Mouse (Mus musculus): ENCODE measurements around the gene Fbxl4. TPM values are rescaled to one million over a fixed set of nuclear protein-coding genes. Genes with fewer than 3 reads are reported as not detected.
"Not testable (repeated sequence)": the region's sequence is repeated elsewhere in the genome, so short reads cannot be mapped to it uniquely, and the experiment has no call there.

Fbxl4 gene
- total RNA-seq (2021), result 10 to 100 TPM; 23.3 to 24.8 TPM
- long read RNA-seq, experiment 1, transcript Fbxl4-201 (9 exons, 2,546 nt), result major isoform, 11 of 15 reads
- long read RNA-seq, experiment 1, partial matches to known transcripts, result 0 of 15 reads
- long read RNA-seq, experiment 1, other reads (novel, unspliced or antisense), result 4 of 15 reads
- long read RNA-seq, experiment 2, transcript Fbxl4-201 (9 exons, 2,546 nt), result major isoform, 22 of 37 reads
- long read RNA-seq, experiment 2, partial matches to known transcripts, result 2 of 37 reads
- long read RNA-seq, experiment 2, other reads (novel, unspliced or antisense), result 13 of 37 reads

DNA sequence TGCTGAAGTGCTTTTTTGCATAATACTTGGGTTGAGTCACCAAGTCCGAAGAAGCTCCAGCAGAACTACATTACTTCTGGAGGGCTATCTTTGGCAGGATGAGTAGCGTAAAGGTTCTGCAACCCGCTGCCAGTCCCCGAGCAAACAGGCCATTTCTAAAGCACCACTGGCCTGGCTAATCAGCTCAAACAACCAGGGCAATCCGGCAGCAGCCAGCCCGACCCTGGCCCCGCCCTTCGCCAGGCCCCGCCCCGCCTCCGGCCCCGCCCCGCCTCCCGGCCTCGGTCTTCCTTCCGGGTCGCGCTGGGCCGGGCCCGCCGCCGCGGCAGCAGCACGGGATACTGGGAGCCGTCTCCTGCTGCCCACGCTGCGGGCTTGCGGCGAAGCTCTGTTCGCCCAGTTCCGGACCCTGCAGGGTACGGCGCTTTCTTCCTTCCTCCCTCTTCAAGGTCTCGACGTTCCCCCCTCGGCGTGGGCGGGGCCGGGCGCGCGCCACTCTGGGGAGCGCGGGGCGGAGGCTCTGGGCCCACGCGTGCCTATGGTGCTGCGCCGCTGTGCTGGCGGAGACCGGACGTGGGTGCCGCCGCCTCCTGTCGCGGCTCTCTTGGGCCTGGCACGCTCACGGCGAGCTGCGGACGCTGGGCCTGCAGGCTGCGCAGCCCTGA, at the start of gene Fbxl4:
Fbxl4 (plus strand) TSS at position 278 of the 665 bp plus-strand sequence.
- DNase-seq (ENCODE audit: low spot score in 2 of 2), result peak; percentile 69 to 77

DNA sequence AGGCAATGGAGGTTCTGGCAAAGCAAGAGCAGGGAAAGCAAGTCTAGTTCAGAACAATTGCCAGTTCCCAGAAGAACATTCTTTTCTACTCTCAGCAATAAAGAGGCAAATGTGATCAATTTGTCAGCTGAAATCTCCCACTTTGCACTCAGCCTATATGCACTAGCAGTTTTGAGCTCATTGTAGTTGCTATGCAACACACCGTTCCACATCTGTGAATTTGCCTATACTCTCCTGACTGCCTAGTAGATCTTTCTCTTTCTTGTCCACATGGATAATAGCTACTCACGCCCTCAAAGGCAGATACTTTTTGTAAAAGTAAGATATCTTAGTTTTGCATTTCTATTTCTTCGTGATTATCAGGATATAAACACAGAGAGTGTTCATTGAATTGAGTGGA, 42.8 kb upstream of the Fbxl4 start:
- DNase-seq (ENCODE audit: low spot score in 2 of 2), result no peak

DNA sequence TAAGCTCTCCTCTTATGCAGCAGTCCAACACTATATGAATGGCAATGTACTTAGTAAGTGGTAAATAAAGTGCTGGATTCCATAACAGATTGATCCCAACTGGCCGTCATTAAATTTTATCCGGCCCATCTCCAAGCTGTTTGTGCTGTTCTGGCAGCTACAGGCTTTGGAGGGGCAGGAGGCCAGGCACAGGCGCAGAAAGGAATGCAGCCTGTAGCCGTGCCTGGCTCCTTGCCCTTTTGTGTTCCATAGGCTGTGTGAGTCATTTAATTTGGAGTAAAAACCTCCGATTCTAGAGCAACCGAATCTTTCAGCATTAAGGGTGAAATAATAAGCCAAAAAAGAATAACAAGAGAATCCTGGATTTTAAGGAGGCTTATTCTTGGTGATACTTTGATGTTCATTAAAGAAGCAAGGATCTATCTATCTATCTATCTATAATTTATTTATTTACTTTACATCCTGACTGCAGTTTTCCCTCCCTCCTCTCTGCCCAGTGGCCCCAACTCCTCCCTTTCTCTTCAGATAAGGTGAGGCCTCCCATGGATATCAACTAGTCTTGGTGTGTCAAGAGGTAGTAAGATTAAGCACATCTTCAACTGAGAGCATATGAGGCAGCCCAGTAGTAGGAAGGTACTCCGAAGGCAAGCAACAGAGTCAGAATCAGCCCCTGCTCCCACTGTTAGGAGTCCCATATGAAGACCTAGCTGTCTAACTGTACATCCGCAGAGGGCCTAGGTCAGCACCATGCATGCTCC, 14.3 kb upstream of the Fbxl4 start:
- no peak for DNase-seq (ENCODE audit: low spot score in 2 of 2)

DNA sequence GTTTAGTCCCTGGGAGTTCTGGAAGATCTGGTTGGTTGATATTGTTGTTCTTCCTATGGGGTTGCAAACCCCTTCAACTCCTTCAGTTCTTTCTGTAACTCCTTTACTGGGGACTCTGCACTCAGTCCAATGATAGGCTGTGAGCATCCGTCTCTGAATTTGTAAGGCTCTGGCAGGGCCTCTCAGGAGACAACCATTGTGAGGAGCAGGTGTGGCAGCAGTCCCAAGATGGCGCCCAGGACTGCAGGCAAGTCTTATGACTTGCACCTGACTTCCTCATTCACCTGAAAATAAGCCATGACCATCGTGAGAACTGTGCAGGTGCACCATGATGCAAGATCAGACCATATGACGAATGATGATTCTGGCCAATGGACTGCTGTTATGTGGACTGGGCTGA, 8.3 kb upstream of the Fbxl4 start:
- not testable (repeated sequence) for DNase-seq (ENCODE audit: low spot score in 2 of 2)

DNA sequence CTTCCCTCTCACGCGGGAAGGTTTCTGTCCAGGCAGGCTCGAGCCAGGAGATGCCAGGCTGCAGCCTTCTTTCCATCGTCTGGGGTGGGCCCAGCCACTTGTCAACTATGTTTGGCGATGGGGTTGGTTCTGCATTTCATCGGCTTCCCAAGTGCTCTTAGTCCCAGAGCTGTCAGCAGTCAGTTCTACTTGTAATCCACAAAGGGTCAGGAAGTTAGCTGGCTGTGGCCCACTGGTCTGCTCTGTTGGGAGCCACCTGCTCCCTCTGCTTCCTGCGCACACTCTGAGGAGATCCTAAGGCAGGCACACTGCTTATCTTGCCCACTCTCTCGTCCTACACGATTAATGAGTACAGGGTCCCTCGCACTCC, 573 bp downstream of the Fbxl4 start:
- DNase-seq (ENCODE audit: low spot score in 2 of 2), result no peak

DNA sequence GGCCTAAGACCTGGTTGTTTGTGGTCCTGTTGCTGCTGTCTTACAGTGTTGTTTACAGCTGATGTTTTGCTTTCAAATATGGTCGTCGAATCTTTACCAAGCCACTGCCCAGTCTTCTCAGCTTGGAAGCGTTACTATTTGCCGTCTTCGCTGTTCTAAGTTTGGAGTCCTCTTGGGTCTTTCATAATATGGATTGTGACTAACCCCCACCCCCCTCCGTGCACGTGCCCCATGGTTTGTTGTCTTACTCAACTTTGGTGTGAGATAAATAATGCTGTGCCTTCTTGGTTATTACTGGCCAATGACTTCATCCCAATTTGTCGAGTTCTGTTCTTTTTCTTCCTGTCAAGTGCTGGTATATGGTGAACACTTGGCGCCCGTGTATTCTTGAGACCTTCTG, 1.1 kb downstream of the Fbxl4 start:
- DNase-seq (ENCODE audit: low spot score in 2 of 2), result no peak

DNA sequence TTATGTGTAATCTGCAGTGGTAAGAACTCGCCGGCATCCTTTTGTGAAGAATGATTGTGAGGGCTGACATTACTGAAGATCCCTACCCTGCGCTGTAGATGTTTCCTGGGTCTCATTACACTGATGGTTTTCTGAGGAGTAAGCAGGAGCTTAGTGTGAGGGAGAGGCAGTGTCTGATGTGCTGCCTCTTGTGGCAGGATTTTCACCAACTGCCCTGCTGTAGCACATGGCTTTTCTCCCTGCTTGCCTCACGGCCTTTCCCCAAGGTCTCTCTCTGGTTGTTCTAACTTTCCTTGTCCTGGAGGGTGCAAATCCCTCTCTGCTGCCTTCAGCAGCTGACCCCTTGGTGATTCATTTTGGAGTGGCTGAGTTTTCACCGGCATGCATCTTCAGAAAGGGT, 10.0 kb downstream of the Fbxl4 start:
- no peak for DNase-seq (ENCODE audit: low spot score in 2 of 2)

DNA sequence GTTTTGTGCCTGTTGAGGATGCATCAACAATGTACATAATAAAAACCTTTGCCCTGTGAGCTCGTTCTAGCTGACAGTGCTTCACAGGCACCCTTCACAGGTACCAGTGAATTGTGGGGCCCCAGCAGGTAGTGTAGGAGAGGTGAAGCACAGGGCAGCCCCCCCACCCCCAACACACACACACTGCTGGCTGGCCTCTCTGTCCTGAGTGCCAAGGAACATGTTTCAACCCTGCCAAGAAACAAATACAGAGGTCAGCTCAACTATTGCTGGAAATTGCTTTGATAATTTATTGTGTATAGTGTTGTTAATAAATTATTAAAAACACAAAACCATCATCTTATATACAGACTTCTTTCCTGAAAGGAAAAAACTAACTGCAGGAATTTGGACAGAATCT, 21.2 kb downstream of the Fbxl4 start:
- DNase-seq (ENCODE audit: low spot score in 2 of 2), result no peak

DNA sequence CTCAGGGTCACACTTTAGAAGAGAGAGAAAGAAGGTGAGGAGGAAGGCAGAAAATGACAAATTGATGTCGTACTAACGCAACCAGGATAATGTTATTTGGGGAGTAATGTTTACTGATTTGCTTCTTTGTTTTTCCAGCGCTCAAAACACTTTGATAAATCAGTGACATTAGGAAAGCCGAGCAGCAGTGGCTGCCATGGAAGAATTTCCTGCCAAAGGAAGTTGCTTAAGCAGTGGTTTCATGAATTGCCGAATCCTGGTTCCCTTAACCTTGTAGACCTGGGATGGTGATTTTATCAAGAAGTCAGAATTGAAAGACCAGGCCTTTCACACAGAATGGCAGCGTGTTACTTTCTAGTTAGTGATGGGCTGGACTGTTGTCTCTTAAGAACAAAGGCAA, 23.3 kb downstream of the Fbxl4 start:
- no peak for DNase-seq (ENCODE audit: low spot score in 2 of 2)

DNA sequence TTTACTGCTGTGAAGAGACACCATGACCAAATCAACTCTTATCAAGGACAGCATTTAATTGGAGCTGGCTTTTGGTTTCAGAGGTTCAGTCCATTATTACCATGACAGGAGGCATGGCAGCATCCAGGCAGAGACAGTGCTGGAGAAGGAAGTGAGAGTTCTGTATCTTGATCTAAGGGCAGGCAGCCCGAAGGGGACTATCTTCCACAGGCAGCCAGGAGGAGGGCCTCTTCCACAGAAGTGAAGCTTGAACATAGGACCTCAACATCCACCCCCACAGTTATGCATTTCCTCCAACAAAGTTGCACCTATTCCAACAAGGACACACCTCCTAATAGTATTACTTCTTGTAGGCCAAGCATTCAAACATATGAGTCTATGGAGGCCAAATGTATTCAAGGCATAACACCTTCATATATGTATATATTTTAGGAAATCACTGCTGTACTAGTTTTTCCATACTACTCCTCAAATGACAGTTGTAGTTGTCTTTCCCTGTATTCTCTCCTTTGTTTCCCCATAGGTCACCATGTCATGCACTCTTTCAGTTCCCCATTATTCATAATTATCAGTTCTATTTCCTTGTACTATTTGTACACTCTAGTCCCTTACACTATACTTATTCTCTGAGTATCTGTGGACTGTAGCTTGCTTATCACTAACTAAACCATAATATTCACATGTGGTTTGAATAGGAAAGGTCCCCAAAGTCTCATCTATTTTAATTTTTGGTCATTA, 26.4 kb downstream of the Fbxl4 start:
- DNase-seq (ENCODE audit: low spot score in 2 of 2), result no peak

DNA sequence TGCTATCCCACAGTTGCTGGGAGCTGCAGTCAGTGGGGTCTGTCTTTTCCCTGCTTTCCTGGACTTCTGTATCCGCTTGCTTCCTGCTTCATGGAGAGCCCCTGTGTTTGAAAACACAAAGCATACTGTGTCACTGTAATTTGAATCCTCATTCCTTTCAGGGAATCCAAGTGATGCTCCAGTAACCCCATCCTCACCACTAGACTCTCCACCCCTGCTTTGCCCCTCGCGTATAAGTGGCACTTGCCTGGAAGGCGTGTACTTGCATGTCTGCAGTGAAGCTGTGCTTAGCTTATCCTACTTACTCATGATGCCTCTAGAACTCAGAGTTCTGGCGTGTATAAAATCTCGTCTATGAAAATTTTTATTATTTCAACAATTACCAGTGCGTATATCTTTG, 32.7 kb downstream of the Fbxl4 start:
- DNase-seq (ENCODE audit: low spot score in 2 of 2), result no peak

DNA sequence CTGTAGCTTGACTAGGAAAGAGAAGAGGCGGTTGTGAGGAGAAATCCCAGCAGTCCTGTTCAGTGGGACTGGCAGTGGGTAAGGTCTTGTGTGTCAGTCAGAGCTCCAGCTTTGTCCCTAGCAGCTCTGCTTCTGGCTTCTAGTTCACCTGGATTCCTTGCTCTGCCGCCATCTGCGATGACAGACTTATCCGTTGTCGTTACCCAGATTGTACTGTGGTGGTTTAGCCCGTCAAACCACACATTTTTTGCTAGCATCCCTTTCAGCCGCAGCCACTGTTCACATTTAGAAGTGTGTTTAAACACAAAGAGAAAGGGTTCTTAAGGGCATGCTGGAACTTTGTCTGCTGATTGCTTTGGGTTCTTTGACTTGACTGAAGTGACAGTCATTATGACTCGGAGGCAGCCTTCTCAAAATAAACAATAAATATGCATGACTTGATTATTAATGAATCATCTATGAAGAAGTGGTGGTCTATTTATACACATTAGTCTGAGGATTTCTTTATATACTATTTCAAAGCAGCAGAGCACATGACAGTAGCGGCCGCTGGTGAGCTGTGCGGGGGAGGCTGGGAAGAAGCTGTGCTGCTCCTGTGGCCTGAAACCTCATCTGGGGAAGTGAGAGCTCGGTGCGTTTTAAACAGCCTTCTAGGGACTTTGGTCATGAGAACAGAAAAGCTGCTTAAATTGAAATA, 35.6 kb downstream of the Fbxl4 start:
- DNase-seq (ENCODE audit: low spot score in 2 of 2), result no peak

DNA sequence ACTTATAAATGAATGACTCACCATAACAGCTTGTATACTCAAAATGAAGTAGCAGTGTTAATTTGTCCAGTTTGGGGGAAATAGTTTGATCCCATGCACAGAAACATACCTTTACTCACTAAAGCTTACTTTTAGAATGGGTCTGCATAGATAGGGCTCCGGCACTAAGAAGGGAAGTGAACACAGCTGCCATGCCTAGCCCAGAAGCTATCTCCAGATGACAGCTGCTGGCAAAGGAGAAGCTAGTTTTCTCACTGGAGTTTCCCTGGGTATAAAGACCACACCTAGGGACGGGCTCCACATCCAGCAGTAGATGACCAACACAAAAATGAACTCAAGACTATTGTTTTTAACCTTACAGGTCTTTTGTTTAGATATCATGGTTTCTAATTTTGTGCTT, 38.1 kb downstream of the Fbxl4 start:
- no peak for DNase-seq (ENCODE audit: low spot score in 2 of 2)

DNA sequence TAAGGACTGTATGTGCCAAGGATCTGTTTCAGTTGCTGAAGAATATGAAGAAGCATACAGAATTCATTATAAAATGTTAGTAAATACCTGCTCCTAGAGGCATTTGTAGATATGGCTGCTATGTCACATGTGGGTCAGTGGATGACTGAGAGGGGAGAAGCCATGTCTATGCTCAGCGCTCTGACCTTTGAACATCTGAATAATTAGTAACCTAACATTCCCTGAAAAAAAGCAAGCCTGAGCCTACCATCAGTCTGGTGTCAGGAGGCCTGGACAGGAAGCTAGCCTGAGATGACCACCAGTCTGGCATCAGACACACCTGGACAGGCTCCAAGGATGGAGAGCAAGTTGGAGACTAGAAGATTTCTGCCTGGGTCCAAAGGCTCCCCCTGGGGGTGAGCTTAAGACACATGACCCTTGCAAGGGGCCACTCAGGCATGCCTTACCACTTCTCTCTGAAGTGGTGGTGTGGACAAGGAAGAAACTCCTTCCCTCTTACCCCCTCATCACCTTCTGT, 39.2 kb downstream of the Fbxl4 start:
- DNase-seq (ENCODE audit: low spot score in 2 of 2), result no peak

DNA sequence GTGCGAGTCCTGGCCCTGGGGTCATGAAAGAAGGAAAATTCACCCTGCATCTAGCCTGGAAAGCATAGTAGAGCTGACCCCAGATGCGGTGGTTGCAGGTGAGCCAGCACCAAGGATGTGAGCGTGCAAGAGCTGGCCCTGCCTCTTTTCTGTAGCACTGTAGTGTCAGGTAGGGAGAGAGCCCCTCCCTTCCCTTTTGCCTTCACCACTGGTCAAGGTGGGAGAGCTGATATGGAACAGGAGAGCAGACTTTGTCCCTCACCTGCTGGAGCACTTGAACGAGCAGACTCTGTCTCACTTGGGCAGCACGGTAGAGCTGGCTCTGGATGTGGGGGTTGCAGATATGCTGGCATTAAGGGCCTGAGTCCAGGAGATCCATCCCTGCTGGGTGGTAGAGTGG, 39.7 kb downstream of the Fbxl4 start:
- no peak for DNase-seq (ENCODE audit: low spot score in 2 of 2)

DNA sequence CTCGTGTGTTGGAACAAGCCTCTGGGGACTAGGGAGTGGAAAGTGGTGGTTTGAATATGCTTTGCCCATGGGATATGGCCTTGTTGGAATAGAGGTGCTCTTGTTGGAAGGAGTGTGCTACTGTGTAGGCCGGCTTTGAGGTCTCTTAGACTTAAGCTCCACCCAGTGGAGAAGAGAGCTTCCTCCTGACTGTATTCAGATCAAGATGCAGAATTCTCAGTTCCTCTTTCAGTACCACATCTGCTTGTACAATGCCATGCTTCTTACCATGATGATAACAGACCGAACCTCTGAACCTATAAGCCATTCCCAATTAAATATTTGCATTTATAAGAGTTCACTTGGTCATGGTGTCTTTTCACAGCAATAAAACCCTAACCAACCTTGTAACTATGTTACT, 44.7 kb downstream of the Fbxl4 start:
- no peak for DNase-seq (ENCODE audit: low spot score in 2 of 2)

DNA sequence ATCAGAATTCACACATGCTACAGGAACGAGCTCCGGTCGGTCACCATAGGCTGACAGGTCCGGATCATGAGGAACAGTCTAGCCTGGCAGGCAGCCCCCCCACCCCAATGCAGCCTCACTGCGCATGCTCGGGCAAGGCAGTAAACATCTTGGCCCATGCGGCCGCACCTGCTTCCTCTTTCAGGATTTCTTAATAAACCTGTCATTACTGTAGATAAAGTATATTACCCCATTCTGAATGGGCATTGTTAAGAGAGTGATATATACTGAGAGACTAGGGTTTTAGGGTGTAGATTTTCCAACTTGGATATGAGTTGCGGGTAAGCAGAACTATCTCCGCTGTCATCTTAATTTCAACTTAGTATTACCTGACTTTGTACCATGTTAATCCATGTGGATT, 45.6 kb downstream of the Fbxl4 start:
- DNase-seq (ENCODE audit: low spot score in 2 of 2), result no peak

DNA sequence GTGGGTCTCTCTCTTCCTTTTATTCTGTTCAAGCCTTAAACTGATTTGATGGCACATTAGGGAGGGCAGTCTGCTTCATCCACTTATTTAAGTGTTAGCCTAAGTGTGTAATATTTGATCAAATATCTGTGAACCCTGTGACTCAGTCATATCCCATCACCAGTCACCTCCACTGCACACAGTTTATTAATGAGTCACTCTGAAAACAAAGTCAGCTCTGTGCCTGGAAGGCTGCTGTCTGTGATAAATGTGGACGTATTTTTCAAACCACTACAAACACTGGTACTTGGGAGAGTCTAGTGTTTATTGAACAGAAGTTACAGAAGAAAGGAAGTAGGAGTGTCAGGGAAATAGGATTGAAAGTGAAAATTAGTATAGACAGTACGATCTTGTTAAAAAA, 63.3 kb downstream of the Fbxl4 start:
- no peak for DNase-seq (ENCODE audit: low spot score in 2 of 2)

DNA sequence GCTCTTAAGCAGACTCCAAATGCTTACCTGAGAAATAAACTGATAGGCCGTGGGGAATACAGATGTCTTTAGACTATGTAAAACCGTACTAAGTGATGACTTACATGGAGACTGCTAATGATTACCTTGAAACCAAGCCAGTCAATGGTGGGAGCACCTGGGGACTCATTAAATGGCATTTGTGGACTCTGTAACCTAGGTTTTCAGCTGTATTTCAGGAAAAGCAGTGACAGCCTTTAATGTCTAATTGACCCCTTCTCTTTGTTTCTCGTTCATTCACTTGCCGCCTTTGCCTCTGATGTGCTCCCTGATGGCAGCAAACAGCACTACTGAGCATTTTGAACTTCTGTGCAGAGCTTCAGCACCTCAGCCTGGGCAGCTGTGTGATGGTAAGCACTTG, 65.1 kb downstream of the Fbxl4 start:
- DNase-seq (ENCODE audit: low spot score in 2 of 2), result no peak

DNA sequence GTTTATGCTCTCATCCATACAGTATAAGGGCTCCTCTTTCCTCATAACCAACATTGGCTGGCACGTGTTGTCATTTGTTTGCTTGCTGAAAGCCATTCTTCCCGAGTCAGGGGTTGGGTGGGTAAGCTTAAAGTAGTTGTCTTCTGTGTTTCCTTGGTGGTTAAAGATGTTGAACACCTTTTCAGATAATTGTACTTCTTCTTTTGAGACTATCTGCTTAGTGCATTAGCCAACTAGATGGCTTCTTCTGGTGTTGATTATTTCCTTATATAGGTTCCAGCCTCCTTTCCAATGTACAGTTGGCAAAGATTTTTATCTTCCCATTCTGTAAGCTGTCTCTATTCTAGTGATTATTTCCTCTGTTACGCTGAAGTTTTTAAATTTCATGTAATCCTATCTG, 70.8 kb downstream of the Fbxl4 start:
- DNase-seq (ENCODE audit: low spot score in 2 of 2), result no peak

DNA sequence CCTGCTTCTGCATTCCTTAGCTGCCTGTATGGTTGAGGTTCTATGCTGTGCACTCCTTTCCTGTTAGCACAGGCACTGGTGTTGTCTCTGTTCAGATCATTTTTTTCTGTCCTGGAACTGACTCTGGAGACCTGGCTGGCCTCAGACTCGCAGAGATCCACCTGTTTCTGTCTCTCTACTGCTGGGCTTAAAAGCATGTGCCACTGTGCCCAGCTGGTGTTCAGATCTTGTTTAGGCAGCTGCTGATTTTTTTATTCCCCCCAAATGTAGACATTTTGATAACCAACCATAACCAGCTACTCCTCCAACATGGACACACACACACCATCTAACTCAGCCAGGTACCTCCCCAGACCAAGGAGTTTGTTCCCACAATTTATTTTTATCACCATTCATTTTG, 112.2 kb downstream of the Fbxl4 start:
- no peak for DNase-seq (ENCODE audit: low spot score in 2 of 2)

Data from adrenal gland, postnatal 4 days (tissue).